Mouse (Mus musculus): ENCODE measurements around the gene Sapcd1. TPM values are rescaled to one million over a fixed set of nuclear protein-coding genes. Genes with fewer than 3 reads are reported as not detected.
"Not testable (repeated sequence)": the region's sequence is repeated elsewhere in the genome, so short reads cannot be mapped to it uniquely, and the experiment has no call there.

Gene Sapcd1
- polyA plus RNA-seq, 1 experiment from 2014 or later = 5.2 TPM

GRCm38 (mm10) chr17:35005158-35005557 lies 22.7 kb downstream of the Sapcd1 start:
- Histone ChIP-seq H3K9me3 (no peaks in the 10 kb centered on the region), H3K4me3 (0 out of 2 replicates have a peak overlapping the region, but pooled peaks have one; percentile 1), H3K27me3 (ENCODE audit: insufficient read depth, poor library complexity, severe bottlenecking) (no peaks in the 10 kb centered on the region), H3K27ac (no peak overlapping the region), H3K36me3 (peaks cover 74% of the 10 kb centered on the region), H3K4me1 (replicated peaks) (peaks cover 34% of the 10 kb centered on the region)
- 92% methylated on average over 10 of the region's 10 CpGs for WGBS
- no peak for DNase-seq (ENCODE audit: low spot score)

DNA sequence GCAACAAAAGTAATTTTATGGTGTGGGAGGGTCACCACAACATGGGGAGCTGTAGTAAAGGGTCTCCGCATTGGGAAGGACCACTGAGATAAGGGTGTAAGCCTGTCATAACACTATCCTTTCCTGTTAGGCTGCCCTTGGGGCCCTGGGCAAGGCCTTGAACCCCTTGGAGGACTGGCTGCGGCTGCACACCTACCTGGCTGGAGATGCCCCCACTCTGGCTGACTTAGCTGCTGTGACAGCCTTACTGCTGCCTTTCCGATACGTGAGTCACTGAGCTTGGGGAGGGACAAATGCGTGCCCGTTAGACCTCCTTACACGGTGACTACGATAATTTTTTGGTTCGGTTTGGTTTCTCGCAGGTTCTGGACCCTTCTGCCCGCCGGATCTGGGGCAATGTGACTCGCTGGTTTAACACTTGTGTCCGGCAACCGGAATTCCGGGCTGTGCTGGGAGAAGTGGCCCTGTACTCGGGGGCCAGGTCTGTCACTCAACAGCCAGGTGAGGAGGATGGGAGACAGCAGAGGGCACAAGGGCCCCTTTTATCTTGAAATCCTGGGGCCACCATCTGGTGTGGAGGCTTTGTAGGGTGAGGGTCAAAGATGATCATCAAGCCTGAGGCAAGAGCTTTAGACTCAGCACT lies 23.6 kb downstream of the Sapcd1 start:
- DNase-seq (ENCODE audit: low spot score) = no peak
- Histone ChIP-seq H3K9me3 (no peaks in the 10 kb centered on the region), H3K27me3 (ENCODE audit: insufficient read depth, poor library complexity, severe bottlenecking) (no peaks in the 10 kb centered on the region), H3K27ac (no peak overlapping the region), H3K4me3 (no peak overlapping the region), H3K4me1 (replicated peaks) (peaks cover 43% of the 10 kb centered on the region), H3K36me3 (peaks cover 66% of the 10 kb centered on the region)
- WGBS = 95% methylated on average over 17 of the region's 17 CpGs

- 78% methylated on average over 9 of the region's 9 CpGs for WGBS
- peak overlapping the region; percentile 89 for H3K4me3 ChIP-seq
- no peak for DNase-seq (ENCODE audit: low spot score)
- H3K9me3 ChIP-seq = no peaks in the 10 kb centered on the region
- no peaks in the 10 kb centered on the region for H3K27me3 ChIP-seq (ENCODE audit: insufficient read depth, poor library complexity, severe bottlenecking)
- peaks cover 53% of the 10 kb centered on the region for H3K4me1 ChIP-seq (replicated peaks)
- 0 out of 2 replicates have a peak overlapping the region, but pooled peaks have one; percentile 95 for H3K27ac ChIP-seq
- peaks cover 66% of the 10 kb centered on the region for H3K36me3 ChIP-seq
Measured at GRCm38 (mm10) chr17:35003022-35003838, 24.6 kb downstream of the Sapcd1 start.

DNA sequence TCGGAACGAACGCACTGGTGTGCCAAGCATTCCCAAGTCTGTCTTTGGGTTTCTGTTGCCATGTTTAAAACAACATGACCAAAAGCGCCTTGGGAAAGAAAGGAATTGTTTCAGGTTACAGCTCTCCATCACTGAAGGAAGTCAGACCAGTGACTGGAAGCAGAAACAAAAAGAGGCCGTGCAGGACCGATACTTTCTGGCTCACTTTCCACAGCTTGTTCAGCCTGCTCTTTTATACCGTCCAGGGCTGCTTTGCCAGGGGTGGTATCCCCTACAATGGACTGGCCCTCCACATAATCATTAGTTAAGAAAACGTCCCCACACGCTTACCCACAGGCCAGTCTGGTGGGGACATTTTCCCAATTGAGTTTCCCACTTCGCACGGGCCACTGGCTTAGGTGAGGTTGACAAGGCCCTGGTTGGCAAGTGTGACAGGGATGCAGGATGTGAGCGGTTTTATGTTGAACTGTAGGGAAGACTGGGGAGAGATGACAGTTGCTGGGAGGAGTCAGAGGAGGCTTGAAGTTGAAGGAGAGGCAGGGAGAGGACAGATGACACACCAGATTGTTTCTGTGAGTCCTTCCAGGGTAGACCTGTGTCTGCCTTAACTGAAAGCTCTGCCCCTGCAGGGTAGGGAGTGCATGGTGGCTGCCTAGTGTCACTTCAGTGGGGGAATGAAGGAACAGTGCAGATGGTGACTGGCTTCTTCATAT lies 25.5 kb downstream of the Sapcd1 start:
- Histone ChIP-seq H3K9me3 (no peaks in the 10 kb centered on the region), H3K27me3 (ENCODE audit: insufficient read depth, poor library complexity, severe bottlenecking) (no peaks in the 10 kb centered on the region), H3K4me3 (peak overlapping the region; percentile 89), H3K27ac (peak overlapping the region; percentile 95), H3K4me1 (replicated peaks) (peaks cover 59% of the 10 kb centered on the region), H3K36me3 (peaks cover 66% of the 10 kb centered on the region)
- DNase-seq (ENCODE audit: low spot score) = no peak
- WGBS = 20% methylated on average over 12 of the region's 12 CpGs

GRCm38 (mm10) chr17:35001452-35002152 lies 26.2 kb downstream of the Sapcd1 start:
- no peaks in the 10 kb centered on the region for H3K27me3 ChIP-seq (ENCODE audit: insufficient read depth, poor library complexity, severe bottlenecking)
- DNase-seq (ENCODE audit: low spot score) = no peak
- peak overlapping the region; percentile 95 for H3K27ac ChIP-seq
- H3K36me3 ChIP-seq = peaks cover 66% of the 10 kb centered on the region
- H3K9me3 ChIP-seq = no peaks in the 10 kb centered on the region
- WGBS = under 1% methylated on average over 35 of the region's 35 CpGs
- peaks cover 66% of the 10 kb centered on the region for H3K4me1 ChIP-seq (replicated peaks)
- H3K4me3 ChIP-seq = peak overlapping the region; percentile 89

DNA sequence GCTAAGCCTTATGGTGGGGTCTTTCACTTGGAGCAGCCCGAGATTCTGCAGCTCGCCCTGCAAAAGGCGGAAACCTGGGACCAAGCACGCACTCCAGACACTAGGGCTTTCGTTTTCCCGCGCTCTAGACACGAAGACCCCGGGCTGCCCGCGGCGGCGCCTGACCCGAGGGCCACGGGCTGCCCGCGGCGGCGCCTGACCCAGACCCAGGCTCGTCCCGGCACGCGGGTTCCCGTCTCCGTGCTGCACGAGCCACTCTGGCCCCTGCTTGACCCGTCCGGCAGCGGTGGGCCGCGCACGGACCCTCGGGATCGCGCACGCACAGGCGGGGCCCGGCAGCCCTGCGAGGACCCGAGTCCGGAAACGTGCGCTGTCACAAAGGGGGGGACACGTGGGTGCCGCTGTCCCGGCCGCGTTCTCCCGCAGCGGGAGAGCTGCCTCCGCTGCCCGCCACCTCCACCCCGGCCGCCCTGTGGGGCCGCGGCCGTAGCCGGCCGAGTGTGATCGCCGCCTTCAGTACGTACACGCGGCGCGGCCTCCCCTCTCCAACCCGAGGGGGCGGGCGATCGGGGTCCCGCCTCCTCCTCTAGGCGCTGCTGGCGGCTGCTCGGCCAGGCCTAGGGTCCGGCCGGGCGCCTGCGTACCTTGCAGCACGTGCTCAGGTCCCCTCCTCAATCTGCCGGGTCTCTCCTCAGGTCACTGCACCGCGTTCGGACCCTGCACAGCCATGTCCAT lies 26.9 kb downstream of the Sapcd1 start, which contains the start of gene Vars:
TSS of gene Vars (plus strand) at position 271 of the 735 bp plus-strand sequence.
- under 1% methylated on average over 83 of the region's 83 CpGs for WGBS
- Histone ChIP-seq H3K36me3 (peaks cover 66% of the 10 kb centered on the region), H3K27ac (peak within 1 kb of the TSS; percentile 95), H3K9me3 (no peaks in the 10 kb centered on the region), H3K4me3 (peak within 1 kb of the TSS; percentile 89), H3K4me1 (replicated peaks) (peaks cover 69% of the 10 kb centered on the region), H3K27me3 (ENCODE audit: insufficient read depth, poor library complexity, severe bottlenecking) (no peaks in the 10 kb centered on the region)
- DNase-seq (ENCODE audit: low spot score) = peak; percentile 96

DNA sequence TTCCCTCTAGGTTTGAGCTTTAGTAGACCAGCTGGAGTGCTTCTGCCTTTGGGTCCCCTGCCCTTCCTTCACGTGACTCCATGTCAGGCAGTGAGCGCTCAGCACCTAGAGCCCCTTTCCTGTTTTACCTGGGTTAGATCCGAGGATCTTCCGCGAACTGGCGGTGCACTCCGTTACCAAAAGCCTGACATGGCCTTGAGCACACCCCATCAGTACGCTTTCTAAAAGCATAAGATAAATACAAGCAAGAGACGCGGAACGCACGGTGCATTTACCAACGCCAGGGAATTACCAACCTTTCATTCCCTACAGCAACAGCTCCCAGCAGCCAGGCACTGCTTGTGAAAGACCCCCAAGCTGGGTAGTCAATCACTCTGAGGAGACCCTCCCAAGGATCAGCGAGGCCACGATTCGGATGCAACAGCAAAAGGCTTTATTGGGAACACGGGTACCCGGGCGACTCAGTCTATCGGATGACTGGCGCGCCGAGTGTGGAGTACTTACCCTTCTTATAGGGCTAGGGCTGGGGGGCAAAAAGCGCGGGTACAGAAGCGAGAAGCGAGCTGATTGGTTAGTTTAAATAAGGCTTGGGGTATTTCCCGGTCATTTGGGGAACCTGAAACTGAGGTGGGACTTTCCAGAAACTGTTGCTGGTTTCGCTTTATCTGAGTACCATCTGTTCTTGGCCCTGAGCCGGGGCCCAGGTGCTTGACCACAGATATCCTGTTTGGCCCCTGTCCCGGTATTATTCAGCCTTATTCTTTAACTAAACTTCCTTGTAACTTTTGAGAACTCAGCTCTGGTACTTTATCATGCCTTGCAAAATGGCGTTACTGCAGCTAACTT lies 27.7 kb downstream of the Sapcd1 start:
- H3K36me3 ChIP-seq = peaks cover 64% of the 10 kb centered on the region
- H3K4me3 ChIP-seq = peak overlapping the region; percentile 89
- 24% methylated on average over 30 of the region's 32 CpGs for WGBS
- peak; percentile 39 for DNase-seq (ENCODE audit: low spot score)
- H3K4me1 ChIP-seq (replicated peaks) = peaks cover 69% of the 10 kb centered on the region
- H3K9me3 ChIP-seq; H3K27me3 ChIP-seq (ENCODE audit: insufficient read depth, poor library complexity, severe bottlenecking): not testable (repeated sequence)
- peak overlapping the region; percentile 95 for H3K27ac ChIP-seq

- Histone ChIP-seq H3K27ac (peak overlapping the region; percentile 90; the same call in 1 of the 2 replicates), H3K4me3 (peak overlapping the region; percentile 89), H3K27me3 (ENCODE audit: insufficient read depth, poor library complexity, severe bottlenecking) (no peaks in the 10 kb centered on the region), H3K4me1 (replicated peaks) (peaks cover 62% of the 10 kb centered on the region), H3K36me3 (peaks cover 53% of the 10 kb centered on the region), H3K9me3 (no peaks in the 10 kb centered on the region)
- WGBS = 96% methylated on average over 15 of the region's 15 CpGs
- no peak for DNase-seq (ENCODE audit: low spot score)
Measured at GRCm38 (mm10) chr17:34998526-34999430, 29.0 kb downstream of the Sapcd1 start.

GRCm38 (mm10) chr17:34997142-34997483 lies 30.7 kb downstream of the Sapcd1 start:
- Histone ChIP-seq H3K4me3 (peak overlapping the region; percentile 24; the same call in 1 of the 2 replicates), H3K4me1 (replicated peaks) (peaks cover 47% of the 10 kb centered on the region), H3K27me3 (ENCODE audit: insufficient read depth, poor library complexity, severe bottlenecking) (no peaks in the 10 kb centered on the region), H3K27ac (no peak overlapping the region), H3K9me3 (no peaks in the 10 kb centered on the region), H3K36me3 (peaks cover 55% of the 10 kb centered on the region)
- 89% methylated on average over 5 of the region's 5 CpGs for whole genome bisulfite sequencing
- no peak for DNase-seq (ENCODE audit: low spot score)

GRCm38 (mm10) chr17:34996411-34997141 lies 31.2 kb downstream of the Sapcd1 start:
- Histone ChIP-seq H3K4me3 (peak overlapping the region; percentile 24), H3K36me3 (peaks cover 60% of the 10 kb centered on the region)
- no peak for DNase-seq (ENCODE audit: low spot score)

More at GRCm38 (mm10) chr17:34996411-34997141, 31.2 kb downstream of the Sapcd1 start:
- H3K4me1 ChIP-seq (replicated peaks) = peaks cover 42% of the 10 kb centered on the region
- H3K27ac ChIP-seq = no peak overlapping the region
- H3K9me3 ChIP-seq = no peaks in the 10 kb centered on the region
- 92% methylated on average over 14 of the region's 14 CpGs for whole genome bisulfite sequencing
- H3K27me3 ChIP-seq (ENCODE audit: insufficient read depth, poor library complexity, severe bottlenecking) = no peaks in the 10 kb centered on the region

Measured in hindbrain, embryonic 10.5 days (tissue).